Mouse (Mus musculus): ENCODE measurements around the gene Ngrn. TPM values are rescaled to one million over a fixed set of nuclear protein-coding genes. Genes with fewer than 3 reads are reported as not detected.

The Ngrn gene
- total and polyA plus RNA-seq, 3 experiments = 16.8 to 27.2 (median 22.9) TPM

DNA sequence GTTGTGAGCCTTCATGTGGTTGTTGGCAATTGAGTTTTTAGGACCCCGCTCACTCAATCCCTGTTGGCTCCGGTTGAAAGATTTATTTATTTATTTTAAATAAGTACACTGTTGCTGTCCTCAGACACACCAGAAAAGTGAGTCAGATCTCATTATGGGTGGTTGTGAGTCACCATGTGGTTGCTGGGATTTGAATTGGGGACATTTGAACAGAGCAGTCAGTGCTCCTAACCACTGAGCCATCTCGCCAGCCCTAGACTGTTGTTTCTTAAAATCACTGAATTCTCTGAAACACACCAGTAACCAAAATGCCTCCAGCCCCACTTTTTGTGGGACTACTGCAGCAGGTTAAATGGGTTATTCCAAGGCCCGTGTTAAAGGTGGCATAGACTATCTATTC lies 37.7 kb downstream of the Ngrn start:
- WGBS = 95% methylated on average over 4 of the region's 4 CpGs
- Histone ChIP-seq H3K27me3 (ENCODE audit: control insufficient read depth, insufficient read depth, low read length) (no peaks in the 10 kb centered on the region), H3K9ac (ENCODE audit: low read depth, low read length) (no peak overlapping the region), H3K36me3 (ENCODE audit: control insufficient read depth, insufficient read depth, low read length) (no peaks in the 10 kb centered on the region), H3K27ac (no peak overlapping the region), H3K79me2 (replicated peaks; ENCODE audit: control insufficient read depth, insufficient read depth, low read length) (peaks cover 1% of the 10 kb centered on the region), H3K4me3 (no peak overlapping the region), H3K4me1 (ENCODE audit: control insufficient read depth, insufficient read depth, low read length) (no peaks in the 10 kb centered on the region)
- DNase-seq = no peak
- no peak for TF ChIP-seq EP300 (IDR thresholded peaks at IDR 0.05; ENCODE audit: insufficient read depth, low read depth, low read length)
- no peak for TF ChIP-seq POLR2A (IDR thresholded peaks at IDR 0.05; ENCODE audit: insufficient read depth, low read depth, low read length)
- no peak for TF ChIP-seq CTCF (IDR thresholded peaks at IDR 0.05)
- intact Hi-C loops (cut with DNase I) = loop anchor here (5.0 kb wide), 1 partner anchor 156 kb away; no protein-coding TSS in a partner anchor

DNA sequence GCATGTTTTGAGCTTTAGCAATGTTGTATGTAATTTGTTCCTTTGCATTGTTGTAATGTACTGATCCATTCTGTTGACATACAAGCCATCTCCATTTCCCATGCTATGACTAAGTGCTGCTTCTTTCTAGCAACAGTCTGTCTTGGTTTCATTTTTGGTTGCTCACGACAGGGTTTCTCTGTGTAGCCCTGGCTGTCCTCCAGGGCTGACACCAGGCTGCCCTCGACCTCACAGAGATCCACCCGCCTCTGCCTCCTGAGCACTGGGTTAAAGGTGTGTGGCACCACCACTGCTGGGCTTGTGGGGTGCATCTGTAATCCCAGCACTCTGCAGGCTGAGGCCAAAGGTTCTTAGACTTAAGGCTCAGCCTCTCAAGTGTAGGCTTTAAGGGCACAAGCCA lies 38.6 kb downstream of the Ngrn start:
- TF ChIP-seq CTCF (IDR thresholded peaks at IDR 0.05) = no peak
- no peak for TF ChIP-seq POLR2A (IDR thresholded peaks at IDR 0.05; ENCODE audit: insufficient read depth, low read depth, low read length)
- TF ChIP-seq EP300 (IDR thresholded peaks at IDR 0.05; ENCODE audit: insufficient read depth, low read depth, low read length) = no peak
- no peak for DNase-seq
- Histone ChIP-seq H3K79me2 (replicated peaks; ENCODE audit: control insufficient read depth, insufficient read depth, low read length) (peaks cover 1% of the 10 kb centered on the region), H3K4me3 (no peak overlapping the region), H3K4me1 (ENCODE audit: control insufficient read depth, insufficient read depth, low read length) (no peaks in the 10 kb centered on the region), H3K27me3 (ENCODE audit: control insufficient read depth, insufficient read depth, low read length) (no peaks in the 10 kb centered on the region), H3K36me3 (ENCODE audit: control insufficient read depth, insufficient read depth, low read length) (no peaks in the 10 kb centered on the region), H3K9ac (ENCODE audit: low read depth, low read length) (no peak overlapping the region), H3K27ac (no peak overlapping the region)
- WGBS = 66% methylated on average over 3 of the region's 3 CpGs
- intact Hi-C loops (cut with DNase I) = loop anchor here (5.0 kb wide), 1 partner anchor 157 kb away; no protein-coding TSS in a partner anchor

DNA sequence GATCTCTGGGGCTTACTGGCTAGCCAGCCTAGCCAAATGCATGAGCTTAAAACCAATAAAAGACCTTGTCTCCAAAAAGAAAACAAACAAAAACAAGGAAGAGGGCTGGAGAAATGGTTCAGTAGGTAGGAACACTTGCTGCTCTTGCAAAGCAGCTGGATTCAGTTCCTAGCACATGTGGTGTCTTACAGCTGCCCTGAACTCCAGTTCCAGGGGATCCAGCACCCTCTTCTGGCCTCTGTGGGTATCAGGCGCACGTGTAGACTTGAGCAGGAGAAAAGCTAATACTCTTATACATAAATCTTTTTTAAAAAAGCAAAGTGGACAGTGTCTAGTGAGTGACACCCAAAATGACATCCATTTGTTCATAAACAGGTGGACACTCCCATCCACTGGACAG lies 40.5 kb downstream of the Ngrn start:
- H3K27ac ChIP-seq = no peak overlapping the region
- intact Hi-C loops (cut with DNase I) = no loop called here
- H3K9ac ChIP-seq (ENCODE audit: low read depth, low read length) = no peak overlapping the region
- no peaks in the 10 kb centered on the region for H3K4me1 ChIP-seq (ENCODE audit: control insufficient read depth, insufficient read depth, low read length)
- 90% methylated on average over 2 of the region's 2 CpGs for WGBS
- no peaks in the 10 kb centered on the region for H3K36me3 ChIP-seq (ENCODE audit: control insufficient read depth, insufficient read depth, low read length)
- no peak overlapping the region for H3K4me3 ChIP-seq
- peaks cover 1% of the 10 kb centered on the region for H3K79me2 ChIP-seq (replicated peaks; ENCODE audit: control insufficient read depth, insufficient read depth, low read length)
- TF ChIP-seq POLR2A (IDR thresholded peaks at IDR 0.05; ENCODE audit: insufficient read depth, low read depth, low read length) (no peak), EP300 (IDR thresholded peaks at IDR 0.05; ENCODE audit: insufficient read depth, low read depth, low read length) (no peak), CTCF (IDR thresholded peaks at IDR 0.05) (no peak)
- no peak for DNase-seq
- H3K27me3 ChIP-seq (ENCODE audit: control insufficient read depth, insufficient read depth, low read length) = no peaks in the 10 kb centered on the region

DNA sequence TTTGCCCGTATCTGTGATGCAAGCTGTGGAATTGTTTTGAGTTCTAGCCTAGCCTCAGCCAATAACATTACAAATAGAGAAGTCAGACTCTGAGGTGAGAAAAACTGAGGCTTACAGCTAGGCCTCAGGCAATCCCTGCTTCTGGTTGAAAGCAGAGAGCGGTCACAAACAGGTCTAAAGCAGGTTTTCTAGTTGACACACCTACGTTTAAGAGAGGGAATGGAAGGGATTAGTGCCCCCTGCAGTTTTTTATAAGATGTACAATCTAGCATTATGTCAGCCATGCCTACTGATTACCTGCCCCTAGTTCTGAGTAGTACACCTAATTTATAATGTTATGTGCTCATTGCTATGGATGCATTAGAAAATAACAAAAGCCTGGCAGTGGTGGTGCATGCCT lies 46.8 kb downstream of the Ngrn start:
- no peaks in the 10 kb centered on the region for H3K4me1 ChIP-seq (ENCODE audit: control insufficient read depth, insufficient read depth, low read length)
- intact Hi-C loops (cut with DNase I) = no loop called here
- WGBS = 87% methylated on average over 3 of the region's 3 CpGs
- H3K27ac ChIP-seq = no peak overlapping the region
- no peaks in the 10 kb centered on the region for H3K27me3 ChIP-seq (ENCODE audit: control insufficient read depth, insufficient read depth, low read length)
- no peak overlapping the region for H3K9ac ChIP-seq (ENCODE audit: low read depth, low read length)
- H3K36me3 ChIP-seq (ENCODE audit: control insufficient read depth, insufficient read depth, low read length) = no peaks in the 10 kb centered on the region
- DNase-seq = no peak
- TF ChIP-seq EP300 (IDR thresholded peaks at IDR 0.05; ENCODE audit: insufficient read depth, low read depth, low read length) (no peak), CTCF (IDR thresholded peaks at IDR 0.05) (peak; percentile 24), POLR2A (IDR thresholded peaks at IDR 0.05; ENCODE audit: insufficient read depth, low read depth, low read length) (no peak)
- H3K4me3 ChIP-seq = no peak overlapping the region
- no peaks in the 10 kb centered on the region for H3K79me2 ChIP-seq (replicated peaks; ENCODE audit: control insufficient read depth, insufficient read depth, low read length)

DNA sequence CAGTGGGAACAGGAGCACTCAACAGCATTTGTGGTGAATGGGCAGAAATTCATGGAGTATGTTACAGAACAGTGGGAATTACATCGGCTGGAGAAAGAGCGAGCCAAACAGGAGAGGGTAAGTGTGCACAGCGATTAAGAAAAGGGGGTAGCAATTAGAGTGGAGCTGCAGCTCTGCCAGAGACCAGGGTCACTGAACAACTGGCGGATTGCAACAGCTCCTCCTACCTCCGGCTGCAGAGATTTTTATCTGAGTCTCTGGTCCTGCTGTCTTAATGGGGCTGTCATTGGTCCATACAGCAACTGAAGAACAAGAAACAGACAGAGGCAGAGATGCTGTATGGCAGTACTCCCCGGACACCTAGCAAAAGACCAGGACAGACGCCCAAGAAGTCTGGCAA lies 49.8 kb downstream of the Ngrn start:
- no peak overlapping the region for H3K9ac ChIP-seq (ENCODE audit: low read depth, low read length)
- H3K27ac ChIP-seq = no peak overlapping the region
- no peaks in the 10 kb centered on the region for H3K27me3 ChIP-seq (ENCODE audit: control insufficient read depth, insufficient read depth, low read length)
- H3K4me1 ChIP-seq (ENCODE audit: control insufficient read depth, insufficient read depth, low read length) = no peaks in the 10 kb centered on the region
- DNase-seq = no peak
- no peak overlapping the region for H3K4me3 ChIP-seq
- TF ChIP-seq POLR2A (IDR thresholded peaks at IDR 0.05; ENCODE audit: insufficient read depth, low read depth, low read length) = no peak
- H3K79me2 ChIP-seq (replicated peaks; ENCODE audit: control insufficient read depth, insufficient read depth, low read length) = no peaks in the 10 kb centered on the region
- intact Hi-C loops (cut with DNase I) = no loop called here
- 79% methylated on average over 7 of the region's 7 CpGs for WGBS
- no peaks in the 10 kb centered on the region for H3K36me3 ChIP-seq (ENCODE audit: control insufficient read depth, insufficient read depth, low read length)

Other genes starting within 250 kb of the Ngrn start
- gene Zfp710, start 236.4 kb upstream of the Ngrn start, total RNA-seq (2021) = 10 to 100 TPM; 26.9 to 32.2 TPM
- gene Zfp710, start 236.4 kb upstream of the Ngrn start, polyA plus RNA-seq (2012; rRNA removed) = 33.4 and 35.5 TPM in 2 replicates
- 1,000 to 10,000 TPM; 1,877 to 2,293 TPM for gene Idh2, start 145.8 kb upstream of the Ngrn start, total RNA-seq (2021)
- 1,651 and 1,954 TPM in 2 replicates for gene Idh2, start 145.8 kb upstream of the Ngrn start, polyA plus RNA-seq (2012; rRNA removed)
- gene Sema4b, start 74.4 kb upstream of the Ngrn start, total RNA-seq (2021) = 10 to 100 TPM; 10.5 to 11.4 TPM
- gene Sema4b, start 74.4 kb upstream of the Ngrn start, polyA plus RNA-seq (2012; rRNA removed) = 10.5 and 12.3 TPM in 2 replicates
- gene Cib1, start 28.4 kb upstream of the Ngrn start, total RNA-seq (2021) = 10 to 100 TPM; 14.1 to 16.1 TPM
- 35.1 and 38.4 TPM in 2 replicates for gene Cib1, start 28.4 kb upstream of the Ngrn start, polyA plus RNA-seq (2012; rRNA removed)
- gene Gdpgp1, start 28.4 kb upstream of the Ngrn start, total RNA-seq (2021) = 1 to 10 TPM; 1.5 to 2.2 TPM
- 1.4 and 1.5 TPM in 2 replicates for gene Gdpgp1, start 28.4 kb upstream of the Ngrn start, polyA plus RNA-seq (2012; rRNA removed)
- gene Ttll13, start 14.8 kb upstream of the Ngrn start, total RNA-seq (2021) = under 1 TPM; 0.23 to 0.39 TPM
- gene Ttll13, start 14.8 kb upstream of the Ngrn start, polyA plus RNA-seq (2012; rRNA removed) = 0.20 and 0.23 TPM in 2 replicates
- gene Vps33b, start 8.4 kb downstream of the Ngrn start, total RNA-seq (2021) = 1 to 10 TPM; 6.1 to 6.2 TPM
- 5.1 and 5.2 TPM in 2 replicates for gene Vps33b, start 8.4 kb downstream of the Ngrn start, polyA plus RNA-seq (2012; rRNA removed)
- 1 to 10 TPM in 1 of 2 experiments, under 1 TPM in 1; 0.47 to 1.5 TPM for gene Prc1, start 33.2 kb downstream of the Ngrn start, total RNA-seq (2021)
- 1.1 and 2.8 TPM in 2 replicates for gene Prc1, start 33.2 kb downstream of the Ngrn start, polyA plus RNA-seq (2012; rRNA removed)
- 1 to 10 TPM; 5.6 to 6.1 TPM for gene Rccd1, start 63.2 kb downstream of the Ngrn start, total RNA-seq (2021)
- gene Rccd1, start 63.2 kb downstream of the Ngrn start, polyA plus RNA-seq (2012; rRNA removed) = 7.0 and 7.4 TPM in 2 replicates
- 10 to 100 TPM; 15.8 to 16.8 TPM for gene Unc45a, start 79.8 kb downstream of the Ngrn start, total RNA-seq (2021)
- 23.0 and 24.0 TPM in 2 replicates for gene Unc45a, start 79.8 kb downstream of the Ngrn start, polyA plus RNA-seq (2012; rRNA removed)
- 10 to 100 TPM; 30.0 to 39.9 TPM for gene Hddc3, start 81.9 kb downstream of the Ngrn start, total RNA-seq (2021)
- gene Hddc3, start 81.9 kb downstream of the Ngrn start, polyA plus RNA-seq (2012; rRNA removed) = 47.7 and 77.5 TPM in 2 replicates
- 10 to 100 TPM; 55.7 to 58.7 TPM for gene Man2a2, start 110.2 kb downstream of the Ngrn start, total RNA-seq (2021)
- 75.8 and 82.4 TPM in 2 replicates for gene Man2a2, start 110.2 kb downstream of the Ngrn start, polyA plus RNA-seq (2012; rRNA removed)
- 1 to 10 TPM; 8.9 to 9.8 TPM for gene Fes, start 126.7 kb downstream of the Ngrn start, total RNA-seq (2021)
- gene Fes, start 126.7 kb downstream of the Ngrn start, polyA plus RNA-seq (2012; rRNA removed) = 15.4 and 17.3 TPM in 2 replicates
- 100 to 1,000 TPM; 108 to 129 TPM for gene Furin, start 144.2 kb downstream of the Ngrn start, total RNA-seq (2021)
- gene Furin, start 144.2 kb downstream of the Ngrn start, polyA plus RNA-seq (2012; rRNA removed) = 64.9 and 79.4 TPM in 2 replicates